Comparison of ENCODE assay signal across 8 mouse cellular contexts in the genomic region with DNA sequence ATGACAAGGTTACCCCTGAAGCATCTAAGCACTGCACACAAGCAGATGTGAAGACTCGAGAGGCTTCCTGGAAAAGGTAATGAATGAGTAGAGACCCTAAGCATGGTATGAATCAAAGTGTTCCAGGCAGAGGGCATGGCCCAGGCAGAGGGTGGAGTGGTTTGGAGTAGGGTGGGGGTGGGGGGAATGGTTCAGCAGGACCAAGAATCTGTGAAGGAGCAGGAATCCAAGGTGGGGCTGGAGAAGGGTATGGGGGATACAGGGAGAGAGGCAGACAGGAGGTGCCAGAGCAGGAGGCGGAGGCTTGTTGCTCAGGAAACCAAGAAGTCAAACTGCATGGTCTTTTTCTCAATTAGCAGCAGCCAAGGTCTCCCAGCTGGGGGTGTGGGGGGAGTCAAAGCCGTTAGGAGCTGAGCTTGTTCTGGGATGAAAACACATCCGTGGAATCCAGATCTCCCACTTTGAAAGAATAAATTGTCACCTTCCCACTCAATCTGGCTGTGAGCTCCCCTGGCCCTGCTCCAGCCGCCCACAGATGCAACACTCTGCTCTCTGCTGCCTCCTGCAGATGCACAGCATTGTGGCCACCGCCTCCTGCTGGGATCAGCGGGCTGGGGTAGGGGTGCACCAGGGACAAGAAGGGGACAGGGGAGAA.
A peak's percentile ranks its signal among the peaks of the same experiment; 100 is the strongest.
DNase-seq lines count a peak whose midpoint lies in the region; ATAC-seq and TF ChIP-seq lines count a peak whose summit lies in the region.

No protein-coding gene starts in this region.

- no peak overlapping the region for H3K4me2 ChIP-seq in CH12.LX (ENCODE audit: insufficient read depth, low read depth, poor library complexity, severe bottlenecking)
- no peak overlapping the region for H3K4me2 ChIP-seq in kidney, embryonic 15.5 days

- 0 out of 2 replicates have a peak, but pooled peaks have one; percentile 55 for ATAC-seq in kidney, embryonic 15.5 days (replicated peaks; ENCODE audit: low FRiP score)
- ATAC-seq in granulocyte monocyte progenitor cell, adult 5-6 weeks (replicated peaks; ENCODE audit: poor library complexity, severe bottlenecking) = no peak

- dilution Hi-C loops in CH12.LX (cut with MboI; ENCODE audit: extremely low pct_ligation_motif_present, extremely low pct_unique_long_range_greater_than_20kb, low sequenced_read_pairs) = no loop called here

- H3K36me3 ChIP-seq in CH12.LX (replicated peaks in 1 of 2; ENCODE audit: control insufficient read depth in 1 of 2, insufficient read depth in 1 of 2, low read length in 1 of 2) = no peaks in the 10 kb centered on the region
- H3K36me3 ChIP-seq in kidney, embryonic 15.5 days = no peaks in the 10 kb centered on the region

- TF ChIP-seq EP300 in CH12.LX (IDR thresholded peaks at IDR 0.05; ENCODE audit: low read length) = no peak

- no peaks in the 10 kb centered on the region for H3K79me2 ChIP-seq in CH12.LX (replicated peaks; ENCODE audit: control insufficient read depth, extremely low read depth, insufficient read depth, poor library complexity, severe bottlenecking)

- peaks cover 29% of the 10 kb centered on the region for H3K27me3 ChIP-seq in CH12.LX (replicated peaks)
- H3K27me3 ChIP-seq in kidney, embryonic 15.5 days = no peaks in the 10 kb centered on the region

- TF ChIP-seq RAD21 in CH12.LX (IDR thresholded peaks at IDR 0.05; ENCODE audit: low read depth, low read length) = peak; percentile 3

- no peak overlapping the region for H3K4me3 ChIP-seq in CH12.LX (replicated peaks in 1 of 3; ENCODE audit: low read depth in 2 of 3, low read length in 2 of 3, poor library complexity in 1 of 3)
- H3K4me3 ChIP-seq in kidney, embryonic 15.5 days (replicated peaks) = no peak overlapping the region

- H3K27ac ChIP-seq in CH12.LX (ENCODE audit: insufficient read depth, low read depth) = no peak overlapping the region
- peak overlapping the region; percentile 82 for H3K27ac ChIP-seq in kidney, embryonic 15.5 days

- no peaks in the 10 kb centered on the region for H3K9me3 ChIP-seq in CH12.LX (replicated peaks; ENCODE audit: low read length)
- H3K9me3 ChIP-seq in kidney, embryonic 15.5 days (replicated peaks) = no peaks in the 10 kb centered on the region

- intact Hi-C loops in gastrocnemius, postnatal 14 days (cut with DNase I; ENCODE audit: low total_unique reads) = no loop called here
- intact Hi-C loops in gastrocnemius, postnatal 36 days (cut with DNase I) = no loop called here
- intact Hi-C loops in left cerebral cortex, postnatal 4 days (cut with DNase I) = no loop called here

- no peak for TF ChIP-seq POLR2A in CH12.LX (IDR thresholded peaks at IDR 0.05; ENCODE audit: low read depth, low read length)

- H3K9ac ChIP-seq in CH12.LX (ENCODE audit: insufficient read depth, low read depth) = no peak overlapping the region
- H3K9ac ChIP-seq in kidney, embryonic 15.5 days = no peak overlapping the region

- TF ChIP-seq CTCF in CH12.LX (conservative IDR thresholded peaks at IDR 0.05 in 1 of 2, IDR thresholded peaks at IDR 0.05 in 1 of 2; ENCODE audit: low read depth in 2 of 2, low read length in 2 of 2) = peak in 1 of 2 experiments; percentile 33; a peak in 1 of 4 replicates

- in situ Hi-C loops in CH12.LX (cut with MboI; ENCODE audit: low pct_ligation_motif_present, low pct_unique_long_range_greater_than_20kb, low sequenced_read_pairs) = no loop called here

- no peaks in the 10 kb centered on the region for H3K4me1 ChIP-seq in CH12.LX (ENCODE audit: control insufficient read depth in 1 of 2, insufficient read depth in 2 of 2)
- peaks cover 28% of the 10 kb centered on the region for H3K4me1 ChIP-seq in kidney, embryonic 15.5 days

- peak; percentile 24 for DNase-seq in gastrocnemius, postnatal 14 days
- no peak for DNase-seq in gastrocnemius, postnatal 36 days
- DNase-seq in CH12.LX (ENCODE audit: extremely low read depth) = no peak
- DNase-seq in cerebellum, postnatal 25 days = peak; percentile 12 to 32
- peak; percentile 33 for DNase-seq in left cerebral cortex, postnatal 4 days
- no peak for DNase-seq in neural tube, embryonic 10.5 days (ENCODE audit: extremely low spot score, low spot score)

- WGBS in kidney, embryonic 15.5 days = 27% methylated on average over 7 of the region's 7 CpGs

TF ChIP-seq in CH12.LX, 34 proteins besides CTCF, POLR2A, EP300 and RAD21:
- peak; percentile 33 for TF ChIP-seq SMC3 (IDR thresholded peaks at IDR 0.05; ENCODE audit: low read depth, low read length)
- TF ChIP-seq NELFE (IDR thresholded peaks at IDR 0.05; ENCODE audit: low read depth, low read length) = no peak
- no peak for TF ChIP-seq JUND (conservative IDR thresholded peaks at IDR 0.05; ENCODE audit: low read depth, low read length)

Comparison
In these comparisons a context has a peak if more than half of its experiments do, and no peak if none do; other contexts are left out.
1. DNase-seq: peak in gastrocnemius, postnatal 14 days (single experiment), cerebellum, postnatal 25 days (2 of 2) and left cerebral cortex, postnatal 4 days (single experiment); none in gastrocnemius, postnatal 36 days (0 of 2), CH12.LX (single experiment) and neural tube, embryonic 10.5 days (single experiment).